Mouse (Mus musculus): ENCODE measurements around the gene Aimp2.

The Aimp2 gene

GRCm38 (mm10) chr5:143902111-143902510, 7.5 kb downstream of the Aimp2 start:
- no peak for DNase-seq (ENCODE audit: low spot score in 2 of 2)

- DNase-seq (ENCODE audit: low spot score in 2 of 2), result no peak
Measured at GRCm38 (mm10) chr5:143897635-143898330, 11.9 kb downstream of the Aimp2 start, which contains the start of gene Ankrd61. Gene Ankrd61 (minus strand): TSS chr5:143897685.

GRCm38 (mm10) chr5:143893396-143893795, 16.3 kb downstream of the Aimp2 start:
- no peak for DNase-seq (ENCODE audit: low spot score in 2 of 2)

- no peak for DNase-seq (ENCODE audit: low spot score in 2 of 2)
Measured at GRCm38 (mm10) chr5:143892255-143892886, 17.3 kb downstream of the Aimp2 start.

- no peak for DNase-seq (ENCODE audit: low spot score in 2 of 2)
Measured at GRCm38 (mm10) chr5:143890741-143891140, 18.9 kb downstream of the Aimp2 start.

- DNase-seq (ENCODE audit: low spot score in 2 of 2), result no peak
Measured at GRCm38 (mm10) chr5:143885274-143885673, 24.4 kb downstream of the Aimp2 start.

GRCm38 (mm10) chr5:143874571-143874970, 35.1 kb downstream of the Aimp2 start:
- DNase-seq (ENCODE audit: low spot score in 2 of 2), result no peak

- DNase-seq (ENCODE audit: low spot score in 2 of 2), result no peak
Measured at GRCm38 (mm10) chr5:143871547-143872169, 38.0 kb downstream of the Aimp2 start.
